Mouse (Mus musculus): ENCODE results near the gene Igsf8.

The Igsf8 gene

GRCm38 (mm10) chr1:172347382-172347781 is 85.9 kb downstream of the Igsf8 start:
- no peak for DNase-seq (ENCODE audit: low read depth, low spot score)

- DNase-seq (ENCODE audit: low read depth, low spot score) = no peak
Measured at GRCm38 (mm10) chr1:172349504-172349903, 88.1 kb downstream of the Igsf8 start.

- DNase-seq (ENCODE audit: low read depth, low spot score) = peak; percentile 82
Measured at GRCm38 (mm10) chr1:172349916-172350812, 88.7 kb downstream of the Igsf8 start.

- DNase-seq (ENCODE audit: low read depth, low spot score) = no peak
Measured at GRCm38 (mm10) chr1:172352001-172352400, 90.6 kb downstream of the Igsf8 start.

- DNase-seq (ENCODE audit: low read depth, low spot score) = no peak
Measured at GRCm38 (mm10) chr1:172352453-172352852, 91.0 kb downstream of the Igsf8 start.

GRCm38 (mm10) chr1:172355336-172355735 is 93.9 kb downstream of the Igsf8 start:
- DNase-seq (ENCODE audit: low read depth, low spot score) = no peak

GRCm38 (mm10) chr1:172357550-172357949 is 96.1 kb downstream of the Igsf8 start:
- peak; percentile 67 for DNase-seq (ENCODE audit: low read depth, low spot score)

- DNase-seq (ENCODE audit: low read depth, low spot score) = no peak
Measured at GRCm38 (mm10) chr1:172358341-172358740, 96.9 kb downstream of the Igsf8 start.

GRCm38 (mm10) chr1:172364684-172365083 is 103.2 kb downstream of the Igsf8 start:
- peak; percentile 87 for DNase-seq (ENCODE audit: low read depth, low spot score)

- peak; percentile 91 for DNase-seq (ENCODE audit: low read depth, low spot score)
Measured at GRCm38 (mm10) chr1:172368768-172369418, 107.5 kb downstream of the Igsf8 start.

Data from ZHBTc4 (cell line).